Mouse (Mus musculus) forebrain, embryonic 12.5 days (tissue): Measurements from ENCODE around the gene Chrm1. TPM values are rescaled to one million over a fixed set of nuclear protein-coding genes. Genes with fewer than 3 reads are reported as not detected.
"Not testable (repeated sequence)": the region's sequence is repeated elsewhere in the genome, so short reads cannot be mapped to it uniquely, and the experiment has no call there.

Experiments used
- ATAC-seq: fragments of 200-750 bp; cut with Nextera tagmentation; 2 replicates; pipeline ENCODE4 v1.8.0; 2017; ENCODE audit warnings: moderate TSS enrichment; ENCODE audit not compliant: low FRiP score
- H3K27ac ChIP-seq: fragments of 300-500 bp; sonication (generic); 2 replicates; pipeline ENCODE4 v1.5.1; 2016; ENCODE audit warnings: mild to moderate bottlenecking
- H3K27me3 ChIP-seq: fragments of 300-500 bp; sonication (generic); 2 replicates; pipeline ENCODE4 v1.6.1; 2016; ENCODE audit warnings: mild to moderate bottlenecking
- H3K36me3 ChIP-seq: fragments of 300-500 bp; sonication (generic); replicated peaks from 2 replicates; pipeline ENCODE4 v1.6.1; 2016; ENCODE audit warnings: mild to moderate bottlenecking
- H3K4me1 ChIP-seq: fragments of 300-500 bp; sonication (generic); 2 replicates; pipeline ENCODE4 v1.6.1; 2016
- H3K4me2 ChIP-seq: fragments of 300-500 bp; sonication (generic); 2 replicates; pipeline ENCODE4 v1.6.1; 2016; ENCODE audit warnings: mild to moderate bottlenecking, moderate library complexity
- H3K4me3 ChIP-seq: fragments of 300-500 bp; sonication (generic); replicated peaks from 2 replicates; pipeline ENCODE4 v1.5.1; 2016; ENCODE audit warnings: mild to moderate bottlenecking
- H3K9ac ChIP-seq: fragments of 300-500 bp; sonication (generic); 2 replicates; pipeline ENCODE4 v1.6.1; 2016; ENCODE audit warnings: mild to moderate bottlenecking
- H3K9me3 ChIP-seq: fragments of 300-500 bp; sonication (generic); 2 replicates; pipeline ENCODE4 v1.6.1; 2016
- WGBS: fragments of 180-500 bp; shearing (Covaris S2); methylation state at CpG from one replicate; pipeline ENCODE4 v1.1.7; 2016; 5-methylcytosine and 5-hydroxymethylcytosine counted together
- polyA plus RNA-seq: library from polyadenylated mRNA; unstranded; fragments of >200 nt; fragmentation: Nextera tagmentation; extraction: Ambion mirVana; gene quantifications from 2 replicates; pipeline ENCODE4 v1.2.1, GENCODE M21; 2016

Gene Chrm1
- polyA plus RNA-seq, 1 experiment from 2014 or later = 0.27 TPM

DNA sequence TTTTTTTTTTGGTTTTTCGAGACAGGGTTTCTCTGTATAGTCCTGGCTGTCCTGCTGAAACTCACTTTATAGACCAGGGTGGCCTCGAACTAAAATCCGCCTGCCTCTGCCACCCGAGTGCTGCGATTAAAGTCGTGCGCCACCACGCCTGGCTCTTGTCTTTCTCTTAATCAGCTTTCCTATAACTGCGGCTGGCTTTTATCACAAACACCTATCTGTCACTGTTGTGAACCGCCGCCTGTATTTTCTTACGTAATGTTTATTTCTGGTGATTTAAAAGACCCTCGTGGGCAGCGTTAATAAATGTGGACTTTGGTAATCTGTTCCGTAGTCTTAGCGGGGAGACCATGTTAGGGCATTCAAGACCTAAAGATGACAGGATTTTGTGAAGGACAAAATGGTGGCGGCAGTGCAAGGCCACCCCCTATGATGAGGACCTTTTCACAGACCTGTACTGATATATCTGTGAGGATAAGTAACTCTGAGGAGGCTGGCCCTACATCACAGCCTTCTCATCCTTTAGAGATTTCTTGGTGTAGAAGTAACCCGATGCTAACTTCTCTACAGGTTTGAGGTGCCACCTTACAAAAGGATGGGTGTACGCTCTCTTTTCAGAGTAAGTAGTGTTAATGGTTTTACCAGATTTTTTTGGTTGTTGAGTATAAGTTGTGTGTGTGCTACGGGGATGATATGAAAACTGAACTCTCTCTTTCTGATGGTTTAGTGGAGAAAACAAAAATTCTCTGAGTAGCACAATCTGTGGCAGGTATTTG lies 60.2 kb downstream of the Chrm1 start:
- H3K4me3 ChIP-seq = peak overlapping the region; percentile 76
- no peak for ATAC-seq
- H3K27ac ChIP-seq = peak overlapping the region; percentile 85
- under 1% methylated on average over 20 of the region's 20 CpGs for WGBS
- H3K9ac ChIP-seq = peak overlapping the region; percentile 97
- no peaks in the 10 kb centered on the region for H3K27me3 ChIP-seq
- H3K36me3 ChIP-seq = peaks cover 29% of the 10 kb centered on the region
- H3K9me3 ChIP-seq = no peaks in the 10 kb centered on the region
- H3K4me1 ChIP-seq = peaks cover 33% of the 10 kb centered on the region
- H3K4me2 ChIP-seq = peak overlapping the region; percentile 77

DNA sequence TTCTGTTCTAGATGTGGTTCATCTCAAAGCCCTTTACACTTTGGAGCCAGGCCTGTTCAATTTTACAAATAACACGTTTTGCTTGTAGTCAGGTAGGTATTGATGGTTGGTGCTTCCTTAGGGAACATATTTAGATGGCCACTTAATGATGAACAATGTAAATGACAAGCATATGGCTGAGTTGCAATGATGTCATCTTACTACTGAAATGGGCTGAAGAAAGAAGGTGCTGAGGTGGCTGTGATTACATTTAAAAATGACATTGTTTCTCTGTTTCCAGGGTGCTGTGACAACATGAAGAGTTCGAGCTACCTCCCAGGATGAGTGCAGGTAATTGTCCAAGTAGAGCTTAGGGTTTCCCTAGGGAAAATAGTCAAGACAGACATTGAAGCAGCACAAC lies 60.8 kb downstream of the Chrm1 start:
- Histone ChIP-seq H3K4me3 (peak overlapping the region; percentile 76), H3K4me1 (peaks cover 33% of the 10 kb centered on the region), H3K9ac (peak overlapping the region; percentile 97), H3K4me2 (peak overlapping the region; percentile 77), H3K9me3 (no peaks in the 10 kb centered on the region), H3K27ac (peak overlapping the region; percentile 85), H3K27me3 (no peaks in the 10 kb centered on the region), H3K36me3 (peaks cover 29% of the 10 kb centered on the region)
- no peak for ATAC-seq
- WGBS = 2% methylated on average over 2 of the region's 2 CpGs

DNA sequence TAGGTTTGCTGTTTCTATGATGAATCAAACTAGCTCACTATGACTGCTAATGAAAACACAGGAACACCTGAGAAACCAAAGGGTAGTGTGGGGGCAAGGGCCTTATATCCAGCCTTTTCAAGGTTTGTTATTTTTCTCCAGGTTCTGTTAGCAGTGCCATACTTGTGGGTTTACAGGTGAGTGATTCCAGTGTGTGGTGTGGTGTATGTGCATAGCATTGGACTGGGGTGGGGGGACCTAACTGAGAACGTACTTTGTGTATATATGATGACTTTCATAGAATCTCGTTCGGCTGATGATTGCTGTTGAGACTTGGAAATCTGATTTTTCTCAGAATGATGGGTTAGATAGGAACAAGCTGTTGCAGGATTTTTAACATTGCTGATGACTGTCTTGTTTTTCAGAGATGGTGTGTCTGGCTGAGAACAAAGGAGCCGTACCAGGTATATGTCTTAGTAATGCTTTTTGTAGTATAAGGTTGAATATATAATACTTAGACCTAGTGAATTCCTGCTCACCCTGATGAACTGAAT lies 61.6 kb downstream of the Chrm1 start:
- Histone ChIP-seq H3K27ac (0 out of 2 replicates have a peak overlapping the region, but pooled peaks have one; percentile 10), H3K4me1 (peaks cover 33% of the 10 kb centered on the region)

DNA sequence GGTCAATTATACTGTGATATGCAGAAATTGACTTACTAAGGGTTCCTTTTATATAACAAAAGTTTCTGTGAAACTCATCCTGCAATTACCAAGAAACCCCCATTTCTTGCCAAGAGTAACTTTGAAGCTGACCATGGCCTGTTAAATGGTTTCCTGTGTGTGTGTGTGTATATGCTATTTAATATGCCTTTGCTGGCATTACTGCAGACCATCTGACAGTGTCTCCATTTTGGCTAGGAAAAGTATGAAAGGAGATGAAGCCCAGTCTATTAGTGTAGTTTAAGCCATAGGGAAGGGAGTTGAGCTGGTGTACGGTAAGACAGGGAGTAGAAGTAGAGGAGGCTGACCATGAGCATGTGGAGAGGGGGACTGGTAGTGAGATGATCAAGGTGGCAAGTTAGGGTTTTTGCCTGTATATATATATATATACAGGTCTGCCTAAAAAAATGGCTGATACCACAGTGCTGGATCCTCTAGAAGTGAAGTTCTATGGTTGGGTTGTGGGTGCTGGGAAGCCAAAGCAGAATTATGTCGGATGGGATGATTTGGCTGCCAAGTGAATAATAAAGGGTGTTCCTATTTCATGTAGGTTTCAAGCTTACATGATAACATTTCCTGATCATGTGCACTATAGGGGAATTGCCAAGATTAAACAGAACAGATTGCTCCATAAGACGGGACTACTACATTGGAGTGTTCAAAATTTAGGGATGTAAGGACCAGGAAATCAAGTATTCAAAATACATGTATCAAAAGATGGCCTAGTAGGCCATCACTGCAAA lies 63.2 kb downstream of the Chrm1 start:
- no peak for ATAC-seq
- 12% methylated on average over 3 of the region's 3 CpGs for WGBS

More for the DNA sequence above, 61.6 kb downstream of the Chrm1 start:
- ATAC-seq = no peak
- H3K4me3 ChIP-seq = peak overlapping the region; percentile 76
- H3K9ac ChIP-seq = peak overlapping the region; percentile 97
- 49% methylated on average over 4 of the region's 4 CpGs for WGBS
- peak overlapping the region; percentile 77 for H3K4me2 ChIP-seq
- peaks cover 29% of the 10 kb centered on the region for H3K36me3 ChIP-seq
- no peaks in the 10 kb centered on the region for H3K27me3 ChIP-seq
- H3K9me3 ChIP-seq = no peaks in the 10 kb centered on the region

DNA sequence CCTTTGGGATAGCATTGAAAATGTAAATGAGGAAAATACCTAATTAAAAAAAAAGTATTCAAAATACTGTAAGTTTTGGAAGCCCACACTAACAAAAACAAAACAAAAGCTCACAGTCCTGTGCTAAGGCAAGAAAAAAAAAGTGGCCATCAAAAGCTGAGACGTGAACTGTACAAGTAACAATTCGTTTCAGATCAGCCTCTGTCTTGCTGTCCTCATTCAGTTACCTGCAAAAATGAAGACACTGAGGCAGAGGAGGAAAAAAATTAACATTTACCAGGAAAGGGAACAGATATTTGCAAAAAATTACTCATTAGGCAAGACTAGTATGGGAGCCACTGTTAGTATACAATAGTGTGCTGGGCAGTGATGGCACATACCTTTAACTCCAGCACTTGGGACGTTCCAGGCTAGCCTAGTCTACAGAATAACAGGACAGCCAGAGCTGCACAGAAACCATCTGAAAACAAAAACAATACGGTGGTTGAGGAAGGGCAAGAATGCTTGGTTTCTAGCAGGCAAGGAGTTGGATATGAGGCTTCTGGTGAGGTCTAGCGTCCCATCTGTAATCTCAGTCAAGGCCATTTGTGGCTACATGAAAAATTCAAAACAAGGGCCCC lies 64.0 kb downstream of the Chrm1 start:
- no peak for ATAC-seq
- WGBS = 30% methylated on average over 5 of the region's 5 CpGs
- H3K9me3 ChIP-seq = no peaks in the 10 kb centered on the region
- H3K27ac ChIP-seq = no peak overlapping the region
- H3K4me3 ChIP-seq = no peak overlapping the region
- peaks cover 29% of the 10 kb centered on the region for H3K36me3 ChIP-seq
- peaks cover 20% of the 10 kb centered on the region for H3K4me1 ChIP-seq
- no peak overlapping the region for H3K9ac ChIP-seq
- no peaks in the 10 kb centered on the region for H3K27me3 ChIP-seq
- H3K4me2 ChIP-seq = no peak overlapping the region

More for the DNA sequence above, 63.2 kb downstream of the Chrm1 start:
- H3K4me3 ChIP-seq = peak overlapping the region; percentile 7; the same call in 1 of the 2 replicates
- peaks cover 28% of the 10 kb centered on the region for H3K4me1 ChIP-seq
- no peak overlapping the region for H3K4me2 ChIP-seq
- no peaks in the 10 kb centered on the region for H3K27me3 ChIP-seq
- 0 out of 2 replicates have a peak overlapping the region, but pooled peaks have one; percentile 42 for H3K27ac ChIP-seq
- H3K9ac ChIP-seq = no peak overlapping the region
- H3K36me3 ChIP-seq = peaks cover 29% of the 10 kb centered on the region
- no peaks in the 10 kb centered on the region for H3K9me3 ChIP-seq

GRCm38 (mm10) chr19:8728335-8729099 lies 64.9 kb downstream of the Chrm1 start:
- not testable (repeated sequence) for H3K9me3 ChIP-seq, H3K9ac ChIP-seq, H3K27me3 ChIP-seq, H3K27ac ChIP-seq, H3K4me2 ChIP-seq, H3K4me3 ChIP-seq, ATAC-seq
- WGBS = 49% methylated on average over 3 of the region's 3 CpGs
- Histone ChIP-seq H3K4me1 (peaks cover 20% of the 10 kb centered on the region), H3K36me3 (peaks cover 29% of the 10 kb centered on the region)

Other genes with a start within 250 kb of the Chrm1 start
- 0.28 and 0.40 TPM in 2 replicates for gene Slc22a8, start 72.5 kb upstream of the Chrm1 start, polyA plus RNA-seq
- gene Slc22a6, start 45.8 kb upstream of the Chrm1 start, polyA plus RNA-seq = 0.70 and 0.87 TPM in 2 replicates
- 140 and 143 TPM in 2 replicates for gene Slc3a2, start 59.6 kb downstream of the Chrm1 start, polyA plus RNA-seq
- gene Wdr74, start 72.0 kb downstream of the Chrm1 start, polyA plus RNA-seq = 83.7 and 85.9 TPM in 2 replicates
- gene 1700092M07Rik, start 76.9 kb downstream of the Chrm1 start, polyA plus RNA-seq = 2.8 and 3.7 TPM in 2 replicates
- 108 and 114 TPM in 2 replicates for gene Stx5a, start 77.6 kb downstream of the Chrm1 start, polyA plus RNA-seq
- 206 and 225 TPM in 2 replicates for gene Nxf1, start 93.3 kb downstream of the Chrm1 start, polyA plus RNA-seq
- 203 and 210 TPM in 2 replicates for gene Tmem223, start 107.2 kb downstream of the Chrm1 start, polyA plus RNA-seq
- gene Tmem179b, start 110.7 kb downstream of the Chrm1 start, polyA plus RNA-seq = 34.4 and 36.9 TPM in 2 replicates
- 35.9 and 41.5 TPM in 2 replicates for gene Taf6l, start 122.6 kb downstream of the Chrm1 start, polyA plus RNA-seq
- 158 and 161 TPM in 2 replicates for gene Polr2g, start 134.8 kb downstream of the Chrm1 start, polyA plus RNA-seq
- 6.6 and 7.9 TPM in 2 replicates for gene Zbtb3, start 138.8 kb downstream of the Chrm1 start, polyA plus RNA-seq
- gene Ttc9c, start 155.5 kb downstream of the Chrm1 start, polyA plus RNA-seq = 78.7 and 83.9 TPM in 2 replicates
- gene Hnrnpul2, start 156.2 kb downstream of the Chrm1 start, polyA plus RNA-seq = 7.2 and 7.8 TPM in 2 replicates
- not detected in 2 replicates for gene AC129217.1, start 166.0 kb downstream of the Chrm1 start, polyA plus RNA-seq
- gene Bscl2, start 173.7 kb downstream of the Chrm1 start, polyA plus RNA-seq = 57.5 and 62.9 TPM in 2 replicates
- 131 and 139 TPM in 2 replicates for gene Gng3, start 175.4 kb downstream of the Chrm1 start, polyA plus RNA-seq
- 0.26 and 0.60 TPM in 2 replicates for gene Lrrn4cl, start 187.0 kb downstream of the Chrm1 start, polyA plus RNA-seq
- 178 and 182 TPM in 2 replicates for gene Ubxn1, start 207.7 kb downstream of the Chrm1 start, polyA plus RNA-seq
- 55.2 and 57.3 TPM in 2 replicates for gene Uqcc3, start 217.1 kb downstream of the Chrm1 start, polyA plus RNA-seq
- 104 and 119 TPM in 2 replicates for gene Lbhd1, start 219.9 kb downstream of the Chrm1 start, polyA plus RNA-seq
- gene Gm49403, start 220.1 kb downstream of the Chrm1 start, polyA plus RNA-seq = not detected in 2 replicates
- gene 1810009A15Rik, start 225.1 kb downstream of the Chrm1 start, polyA plus RNA-seq = 91.0 and 104 TPM in 2 replicates
- gene Gm49416, start 225.1 kb downstream of the Chrm1 start, polyA plus RNA-seq = not detected in 2 replicates
- gene Ints5, start 229.2 kb downstream of the Chrm1 start, polyA plus RNA-seq = 48.1 and 52.6 TPM in 2 replicates
- 106 and 113 TPM in 2 replicates for gene Ganab, start 234.3 kb downstream of the Chrm1 start, polyA plus RNA-seq